Mouse (Mus musculus): ENCODE measurements around the gene Psmd3. TPM values are rescaled to one million over a fixed set of nuclear protein-coding genes. Genes with fewer than 3 reads are reported as not detected.
"Not testable (repeated sequence)": the region's sequence is repeated elsewhere in the genome, so short reads cannot be mapped to it uniquely, and the experiment has no call there.

The Psmd3 gene
- polyA plus RNA-seq, 1 experiment from 2014 or later, result 249 TPM

DNA sequence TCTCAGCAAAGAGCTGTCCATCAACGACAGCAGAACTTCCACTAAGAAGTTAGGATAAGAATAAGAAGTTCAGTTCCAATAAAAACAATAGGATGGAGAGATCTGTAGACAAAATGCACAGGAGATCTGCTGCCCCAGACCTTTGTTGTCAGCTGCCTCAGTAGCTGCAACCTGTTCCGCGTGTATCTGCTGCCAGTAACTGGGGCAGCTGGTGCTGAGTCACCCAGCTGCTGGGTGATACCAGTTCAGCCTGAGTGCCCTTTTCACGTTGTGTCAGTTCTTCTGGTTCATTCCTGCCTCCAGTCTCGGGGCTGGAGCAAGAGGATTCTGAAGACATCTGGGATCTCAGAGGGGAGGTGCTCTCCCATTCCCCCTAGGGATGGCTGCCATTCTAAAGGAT is 10.5 kb upstream of the Psmd3 start:
- DNase-seq (ENCODE audit: low spot score), result no peak
- WGBS, result 70% methylated on average over 5 of the region's 5 CpGs
- Histone ChIP-seq H3K27ac (replicated peaks) (no peak overlapping the region), H3K27me3 (replicated peaks; ENCODE audit: low read depth, poor library complexity, severe bottlenecking) (peaks cover 38% of the 10 kb centered on the region), H3K36me3 (replicated peaks) (no peaks in the 10 kb centered on the region), H3K4me1 (0 out of 2 replicates have a peak, but pooled peaks cover 2% of the 10 kb centered on the region), H3K4me3 (no peak overlapping the region), H3K9me3 (no peaks in the 10 kb centered on the region)

DNA sequence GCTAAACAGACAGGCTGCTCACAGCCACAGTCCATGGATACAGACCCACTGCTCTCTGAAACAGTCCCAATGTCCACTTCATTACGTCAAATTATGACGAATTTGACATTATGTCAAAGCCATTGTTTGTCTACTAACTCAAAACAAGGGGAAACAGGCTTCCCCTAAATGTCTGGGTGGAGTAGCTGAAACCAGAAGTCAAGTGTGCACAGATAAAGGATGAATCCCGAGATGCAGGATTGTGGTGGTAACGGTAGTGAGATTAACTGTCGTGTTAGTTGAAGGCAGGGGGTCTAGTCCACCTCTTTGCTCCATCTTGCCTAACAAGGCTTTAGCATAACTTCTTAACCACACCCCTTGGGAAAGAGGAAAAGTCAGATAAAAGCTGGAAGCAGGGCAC is 9.9 kb upstream of the Psmd3 start:
- DNase-seq (ENCODE audit: low spot score), result no peak
- Histone ChIP-seq H3K27me3 (replicated peaks; ENCODE audit: low read depth, poor library complexity, severe bottlenecking) (peaks cover 32% of the 10 kb centered on the region), H3K36me3 (replicated peaks) (no peaks in the 10 kb centered on the region), H3K9me3 (no peaks in the 10 kb centered on the region), H3K4me1 (0 out of 2 replicates have a peak, but pooled peaks cover 2% of the 10 kb centered on the region), H3K4me3 (no peak overlapping the region), H3K27ac (replicated peaks) (no peak overlapping the region)
- WGBS, result 88% methylated on average over 5 of the region's 5 CpGs

- H3K27ac ChIP-seq (replicated peaks); H3K36me3 ChIP-seq (replicated peaks); H3K9me3 ChIP-seq; H3K4me1 ChIP-seq: not testable (repeated sequence)
- H3K4me3 ChIP-seq, result 0 out of 2 replicates have a peak overlapping the region, but pooled peaks have one; percentile 29
- H3K27me3 ChIP-seq (replicated peaks; ENCODE audit: low read depth, poor library complexity, severe bottlenecking), result peaks cover 26% of the 10 kb centered on the region
- 9% methylated on average over 7 of the region's 7 CpGs for WGBS
- DNase-seq (ENCODE audit: low spot score), result peak; percentile 75
Measured at GRCm38 (mm10) chr11:98673136-98673535, 9.2 kb upstream of the Psmd3 start.

- Histone ChIP-seq H3K4me1 (0 out of 2 replicates have a peak, but pooled peaks cover 2% of the 10 kb centered on the region), H3K4me3 (no peak overlapping the region), H3K36me3 (replicated peaks) (no peaks in the 10 kb centered on the region), H3K9me3 (no peaks in the 10 kb centered on the region), H3K27ac (replicated peaks) (no peak overlapping the region), H3K27me3 (replicated peaks; ENCODE audit: low read depth, poor library complexity, severe bottlenecking) (0 out of 2 replicates have a peak, but pooled peaks cover 4% of the 10 kb centered on the region)
- 44% methylated on average over 7 of the region's 7 CpGs for WGBS
- no peak for DNase-seq (ENCODE audit: low spot score)
Measured at GRCm38 (mm10) chr11:98675829-98676363, 6.5 kb upstream of the Psmd3 start.

DNA sequence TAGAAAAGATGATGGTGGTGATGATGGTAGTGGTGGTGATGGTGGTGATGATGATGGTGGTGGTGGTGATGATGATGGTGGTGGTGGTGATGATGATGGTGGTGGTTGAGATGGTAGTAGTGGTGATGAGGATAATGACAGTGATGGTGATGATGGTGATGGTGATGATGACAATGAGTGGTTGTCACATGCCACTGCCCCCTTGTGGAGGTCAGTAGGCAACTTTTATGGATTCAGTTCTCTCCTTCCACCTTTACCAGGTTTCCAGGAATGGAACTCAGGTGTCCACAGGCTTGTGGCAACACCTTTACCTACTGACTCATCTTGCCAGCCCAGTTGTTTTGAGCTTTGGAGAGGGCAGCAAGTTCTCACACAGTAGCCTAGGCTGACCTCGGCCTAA is 2.3 kb upstream of the Psmd3 start:
- Histone ChIP-seq H3K4me3 (no peak overlapping the region), H3K27ac (replicated peaks) (no peak overlapping the region), H3K36me3 (replicated peaks) (peaks cover 10% of the 10 kb centered on the region), H3K27me3 (replicated peaks; ENCODE audit: low read depth, poor library complexity, severe bottlenecking) (no peaks in the 10 kb centered on the region), H3K9me3 (no peaks in the 10 kb centered on the region), H3K4me1 (peaks cover 19% of the 10 kb centered on the region)
- WGBS, result 100% methylated on average over 1 of the region's 1 CpGs
- DNase-seq (ENCODE audit: low spot score), result no peak

GRCm38 (mm10) chr11:98680595-98680994 is 1.8 kb upstream of the Psmd3 start:
- H3K9me3 ChIP-seq; H3K27me3 ChIP-seq (replicated peaks; ENCODE audit: low read depth, poor library complexity, severe bottlenecking); H3K4me3 ChIP-seq; DNase-seq (ENCODE audit: low spot score); H3K27ac ChIP-seq (replicated peaks): not testable (repeated sequence)
- 79% methylated on average over 4 of the region's 4 CpGs for WGBS
- peaks cover 19% of the 10 kb centered on the region for H3K4me1 ChIP-seq
- peaks cover 16% of the 10 kb centered on the region for H3K36me3 ChIP-seq (replicated peaks)

DNA sequence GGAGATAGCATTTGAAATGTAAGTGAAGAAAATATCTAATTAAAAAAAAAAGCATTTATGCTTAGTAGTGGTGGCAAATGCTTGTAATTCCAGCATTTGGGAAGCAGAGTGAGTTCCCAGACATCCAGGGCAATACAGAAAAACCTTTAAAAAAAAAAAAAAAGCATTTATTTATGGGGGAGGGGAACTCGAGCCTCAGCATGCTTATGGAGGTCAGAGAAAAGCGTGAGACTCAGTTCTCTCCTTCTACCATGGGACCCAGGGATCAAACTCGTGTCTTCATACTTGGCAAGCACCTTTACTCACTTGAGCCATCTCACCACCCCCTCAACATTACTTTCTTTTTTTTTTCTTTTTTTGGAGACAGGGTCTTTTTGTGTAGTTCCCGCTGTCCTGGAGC is 1.2 kb upstream of the Psmd3 start:
- Histone ChIP-seq H3K4me1 (peaks cover 17% of the 10 kb centered on the region), H3K27me3 (replicated peaks; ENCODE audit: low read depth, poor library complexity, severe bottlenecking) (no peaks in the 10 kb centered on the region), H3K4me3 (peak overlapping the region; percentile 100; the same call in 1 of the 2 replicates), H3K27ac (replicated peaks) (0 out of 2 replicates have a peak overlapping the region, but pooled peaks have one; percentile 95), H3K9me3 (no peaks in the 10 kb centered on the region), H3K36me3 (replicated peaks) (peaks cover 22% of the 10 kb centered on the region)
- DNase-seq (ENCODE audit: low spot score), result no peak
- WGBS, result 81% methylated on average over 4 of the region's 4 CpGs

DNA sequence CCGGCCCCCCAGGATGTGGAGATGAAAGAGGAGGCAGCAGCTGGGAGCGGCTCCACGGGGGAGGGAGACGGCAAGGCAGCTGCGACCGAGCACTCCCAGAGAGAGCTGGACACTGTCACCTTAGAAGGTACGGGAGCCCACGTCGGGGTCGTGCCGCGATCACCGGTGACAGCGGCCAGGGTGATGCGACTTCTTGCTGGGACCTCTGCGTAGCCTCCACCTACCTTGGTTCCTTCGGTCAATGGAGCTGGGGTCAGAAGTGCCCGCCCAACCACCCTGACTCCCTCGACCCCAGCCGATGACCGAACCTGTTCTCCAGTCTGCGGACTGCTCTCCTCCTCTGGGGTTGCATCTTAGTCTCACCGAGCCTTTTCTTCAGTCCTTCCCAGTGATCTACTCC is 457 bp downstream of the Psmd3 start:
- Histone ChIP-seq H3K36me3 (replicated peaks) (peaks cover 38% of the 10 kb centered on the region), H3K4me3 (peak overlapping the region; percentile 100), H3K27me3 (replicated peaks; ENCODE audit: low read depth, poor library complexity, severe bottlenecking) (no peaks in the 10 kb centered on the region), H3K4me1 (peaks cover 17% of the 10 kb centered on the region), H3K9me3 (no peaks in the 10 kb centered on the region), H3K27ac (replicated peaks) (peak overlapping the region; percentile 95)
- no peak for DNase-seq (ENCODE audit: low spot score)
- under 1% methylated on average over 23 of the region's 23 CpGs for WGBS

- Histone ChIP-seq H3K4me1 (peaks cover 17% of the 10 kb centered on the region), H3K36me3 (replicated peaks) (peaks cover 63% of the 10 kb centered on the region), H3K9me3 (no peaks in the 10 kb centered on the region), H3K27ac (replicated peaks) (no peak overlapping the region), H3K27me3 (replicated peaks; ENCODE audit: low read depth, poor library complexity, severe bottlenecking) (no peaks in the 10 kb centered on the region), H3K4me3 (no peak overlapping the region)
- DNase-seq (ENCODE audit: low spot score), result no peak
- whole genome bisulfite sequencing, result 93% methylated on average over 9 of the region's 9 CpGs
Measured at GRCm38 (mm10) chr11:98685642-98686041, 3.3 kb downstream of the Psmd3 start.

DNA sequence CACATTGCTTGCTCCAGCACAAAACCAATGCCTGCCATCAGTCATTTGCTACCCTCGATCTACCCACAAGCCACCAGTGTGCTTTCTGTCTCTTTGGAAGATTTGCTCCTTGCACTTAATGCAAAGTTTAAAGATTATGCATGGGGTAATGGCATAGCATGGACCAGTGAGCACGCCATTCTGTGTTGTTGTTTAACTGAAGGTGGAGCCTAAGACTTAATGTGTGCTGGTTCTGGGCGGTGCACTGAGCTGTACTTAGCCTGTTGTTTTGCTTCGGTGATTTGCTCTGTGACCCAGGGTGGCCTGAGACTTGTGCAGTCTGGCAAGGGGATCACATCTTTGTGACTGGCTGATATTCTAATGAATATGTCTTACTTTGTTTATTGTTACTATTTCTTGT is 4.6 kb downstream of the Psmd3 start:
- DNase-seq (ENCODE audit: low spot score), result no peak
- H3K27me3 ChIP-seq (replicated peaks; ENCODE audit: low read depth, poor library complexity, severe bottlenecking), result no peaks in the 10 kb centered on the region
- no peaks in the 10 kb centered on the region for H3K9me3 ChIP-seq
- H3K4me3 ChIP-seq, result no peak overlapping the region
- H3K36me3 ChIP-seq (replicated peaks), result peaks cover 77% of the 10 kb centered on the region
- no peak overlapping the region for H3K27ac ChIP-seq (replicated peaks)
- H3K4me1 ChIP-seq, result peaks cover 12% of the 10 kb centered on the region
- WGBS, result 88% methylated on average over 4 of the region's 4 CpGs

GRCm38 (mm10) chr11:98688009-98688408 is 5.7 kb downstream of the Psmd3 start:
- WGBS, result 86% methylated on average over 8 of the region's 8 CpGs
- H3K4me1 ChIP-seq, result peaks cover 12% of the 10 kb centered on the region
- H3K36me3 ChIP-seq (replicated peaks), result peaks cover 87% of the 10 kb centered on the region
- H3K27ac ChIP-seq (replicated peaks), result no peak overlapping the region
- no peak for DNase-seq (ENCODE audit: low spot score)
- H3K27me3 ChIP-seq (replicated peaks; ENCODE audit: low read depth, poor library complexity, severe bottlenecking), result no peaks in the 10 kb centered on the region
- no peak overlapping the region for H3K4me3 ChIP-seq
- no peaks in the 10 kb centered on the region for H3K9me3 ChIP-seq

GRCm38 (mm10) chr11:98693201-98693600 is 10.8 kb downstream of the Psmd3 start:
- Histone ChIP-seq H3K27me3 (replicated peaks; ENCODE audit: low read depth, poor library complexity, severe bottlenecking) (no peaks in the 10 kb centered on the region), H3K4me1 (no peaks in the 10 kb centered on the region), H3K27ac (replicated peaks) (no peak overlapping the region), H3K9me3 (no peaks in the 10 kb centered on the region), H3K36me3 (replicated peaks) (peaks cover 89% of the 10 kb centered on the region), H3K4me3 (no peak overlapping the region)
- 81% methylated on average over 13 of the region's 13 CpGs for WGBS
- no peak for DNase-seq (ENCODE audit: low spot score)

DNA sequence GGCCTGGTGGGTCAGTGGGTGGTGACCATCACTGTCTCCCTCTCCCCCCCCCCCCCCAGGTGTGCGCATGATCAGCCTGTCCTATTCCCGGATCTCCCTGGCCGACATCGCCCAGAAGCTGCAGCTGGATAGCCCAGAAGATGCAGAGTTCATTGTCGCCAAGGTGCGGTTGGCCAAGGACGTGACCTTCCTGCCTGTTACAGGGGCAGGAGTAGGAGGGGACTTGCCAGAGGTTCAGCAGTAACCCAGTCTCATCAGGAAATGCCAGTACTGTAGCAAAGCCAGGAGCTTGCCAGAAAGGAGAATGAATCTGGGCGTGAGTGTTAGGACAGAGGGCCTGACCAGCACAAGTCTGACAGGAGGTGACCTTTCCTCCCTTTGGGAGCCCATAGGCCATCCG is 11.4 kb downstream of the Psmd3 start:
- H3K9me3 ChIP-seq, result no peaks in the 10 kb centered on the region
- WGBS, result 94% methylated on average over 9 of the region's 9 CpGs

More for the DNA sequence above, 11.4 kb downstream of the Psmd3 start:
- Histone ChIP-seq H3K27ac (replicated peaks) (no peak overlapping the region), H3K4me1 (no peaks in the 10 kb centered on the region), H3K36me3 (replicated peaks) (peaks cover 84% of the 10 kb centered on the region), H3K27me3 (replicated peaks; ENCODE audit: low read depth, poor library complexity, severe bottlenecking) (no peaks in the 10 kb centered on the region), H3K4me3 (no peak overlapping the region)
- no peak for DNase-seq (ENCODE audit: low spot score)
